Mouse (Mus musculus) CH12.LX (cell line): ENCODE results near the gene 4921530L21Rik. TPM values are rescaled to one million over a fixed set of nuclear protein-coding genes. Genes with fewer than 3 reads are reported as not detected.

Experiments
- DNase-seq: peaks from one replicate; pipeline ENCODE4 v3.0.0-alpha.2; 2013; ENCODE audit errors: extremely low read depth
- H3K27ac ChIP-seq: 2 replicates; pipeline ENCODE4 v1.5.1; 2012; ENCODE audit warnings: low read depth, mild to moderate bottlenecking, control low read depth, moderate library complexity; ENCODE audit not compliant: insufficient read depth
- H3K27me3 ChIP-seq: replicated peaks from 2 replicates; pipeline ENCODE3; 2012; ENCODE audit warnings: inconsistent platforms
- H3K36me3 ChIP-seq, 2 experiments: replicated peaks in 1 of 2; 2 replicates each; pipeline versions ENCODE3 to v1.6.1; 2012; ENCODE audit warnings: inconsistent platforms in 1 of 2, low read length in 1 of 2, mild to moderate bottlenecking in 1 of 2, mixed read lengths in 1 of 2, moderate library complexity in 1 of 2; ENCODE audit not compliant: control insufficient read depth in 1 of 2, insufficient read depth in 1 of 2
- H3K4me1 ChIP-seq, 2 experiments: 2 replicates each; pipeline ENCODE4 v1.6.1; 2012; ENCODE audit warnings: inconsistent platforms in 1 of 2, moderate library complexity in 1 of 2; ENCODE audit not compliant: insufficient read depth in 2 of 2, control insufficient read depth in 1 of 2
- H3K4me2 ChIP-seq: 2 replicates; pipeline ENCODE4 v1.6.1; 2012; ENCODE audit warnings: low read depth, mild to moderate bottlenecking, control low read depth; ENCODE audit not compliant: poor library complexity, insufficient read depth, severe bottlenecking
- H3K4me3 ChIP-seq, 3 experiments: fragments of 150-350 bp in 1 of 3; sonication (generic) in 1 of 3; replicated peaks in 1 of 3; 2 replicates each; pipeline versions ENCODE3 to v1.5.1; 2011 to 2012; ENCODE audit warnings: low read depth in 2 of 3, low read length in 2 of 3, mild to moderate bottlenecking in 2 of 3, moderate library complexity in 2 of 3, control low read depth in 1 of 3, improper control_type of control experiment in 1 of 3, inconsistent platforms in 1 of 3, mixed read lengths in 1 of 3; ENCODE audit not compliant: poor library complexity in 1 of 3
- H3K79me2 ChIP-seq: replicated peaks from 2 replicates; pipeline ENCODE4 v1.6.1; 2012; ENCODE audit warnings: mild to moderate bottlenecking, moderate library complexity; ENCODE audit not compliant: control insufficient read depth, poor library complexity, insufficient read depth, severe bottlenecking; ENCODE audit errors: extremely low read depth
- H3K9ac ChIP-seq: 2 replicates; pipeline ENCODE4 v1.6.1; 2012; ENCODE audit warnings: low read depth, mild to moderate bottlenecking, control low read depth, moderate library complexity; ENCODE audit not compliant: insufficient read depth
- H3K9me3 ChIP-seq: replicated peaks from 2 replicates; pipeline ENCODE3; 2012; ENCODE audit warnings: low read length, inconsistent platforms, mixed read lengths
- CHD2 ChIP-seq: IDR thresholded peaks from 2 replicates; pipeline ENCODE4 v1.6.1; 2011; ENCODE audit warnings: low read length, improper control_type of control experiment
- CTCF ChIP-seq, 2 experiments: IDR thresholded peaks in 1 of 2; conservative IDR thresholded peaks in 1 of 2; 2 replicates each; pipeline ENCODE4 v1.5.1; 2011 to 2012; ENCODE audit warnings: low read depth in 2 of 2, low read length in 2 of 2, improper control_type of control experiment in 1 of 2, inconsistent platforms in 1 of 2, mild to moderate bottlenecking in 1 of 2, moderate library complexity in 1 of 2
- ELF1 ChIP-seq: IDR thresholded peaks from 2 replicates; pipeline ENCODE4 v1.6.1; 2014; ENCODE audit warnings: low read depth, mild to moderate bottlenecking, inconsistent platforms, low read length, improper control_type of control experiment
- GABPA ChIP-seq: IDR thresholded peaks from 2 replicates; pipeline ENCODE4 v1.6.1; 2012; ENCODE audit warnings: low read depth, low read length, improper control_type of control experiment, inconsistent platforms; ENCODE audit not compliant: insufficient replicate concordance
- IRF4 ChIP-seq: IDR thresholded peaks from 2 replicates; pipeline ENCODE4 v1.6.1; 2014; ENCODE audit warnings: low read depth, mild to moderate bottlenecking, inconsistent platforms, low read length, improper control_type of control experiment
- JUND ChIP-seq: conservative IDR thresholded peaks from 2 replicates; pipeline ENCODE4 v1.6.1; 2011; ENCODE audit warnings: low read depth, low read length, improper control_type of control experiment
- KAT2A ChIP-seq: IDR thresholded peaks from 2 replicates; pipeline ENCODE4 v1.6.1; 2012; ENCODE audit warnings: low read length, improper control_type of control experiment, inconsistent platforms; ENCODE audit not compliant: insufficient replicate concordance
- MAX ChIP-seq: IDR thresholded peaks from 2 replicates; pipeline ENCODE4 v1.6.1; 2011; ENCODE audit warnings: low read length, improper control_type of control experiment
- MAZ ChIP-seq: IDR thresholded peaks from 2 replicates; pipeline ENCODE4 v1.6.1; 2012; ENCODE audit warnings: low read depth, mild to moderate bottlenecking, inconsistent platforms, low read length, improper control_type of control experiment, moderate library complexity
- MEF2A ChIP-seq: IDR thresholded peaks from 2 replicates; pipeline ENCODE4 v1.6.1; 2014; ENCODE audit warnings: low read depth, mild to moderate bottlenecking, inconsistent platforms, low read length, improper control_type of control experiment, borderline replicate concordance
- MXI1 ChIP-seq: IDR thresholded peaks from 2 replicates; pipeline ENCODE4 v1.6.1; 2011; ENCODE audit warnings: mild to moderate bottlenecking, low read depth, low read length, improper control_type of control experiment
- MYC ChIP-seq: IDR thresholded peaks from 2 replicates; pipeline ENCODE4 v1.6.1; 2011; ENCODE audit warnings: low read depth, mild to moderate bottlenecking, improper control_type of control experiment, low read length
- NRF1 ChIP-seq: IDR thresholded peaks from 2 replicates; pipeline ENCODE4 v1.6.1; 2014; ENCODE audit warnings: low read depth, mild to moderate bottlenecking, inconsistent platforms, low read length, improper control_type of control experiment, moderate library complexity
- POLR2A ChIP-seq: IDR thresholded peaks from 2 replicates; pipeline ENCODE4 v1.6.1; 2011; ENCODE audit warnings: low read depth, mild to moderate bottlenecking, improper control_type of control experiment, low read length
- RAD21 ChIP-seq: IDR thresholded peaks from 2 replicates; pipeline ENCODE4 v1.6.1; 2011; ENCODE audit warnings: low read depth, mild to moderate bottlenecking, low read length, improper control_type of control experiment, moderate library complexity
- RCOR1 ChIP-seq: conservative IDR thresholded peaks from 2 replicates; pipeline ENCODE4 v1.6.1; 2012; ENCODE audit warnings: low read depth, mild to moderate bottlenecking, inconsistent platforms, low read length, improper control_type of control experiment
- SMC3 ChIP-seq: IDR thresholded peaks from 2 replicates; pipeline ENCODE4 v1.6.1; 2011; ENCODE audit warnings: low read depth, low read length, improper control_type of control experiment
- TBP ChIP-seq: conservative IDR thresholded peaks from 2 replicates; pipeline ENCODE4 v1.6.1; 2011; ENCODE audit warnings: low read depth, low read length, improper control_type of control experiment
- TCF12 ChIP-seq: IDR thresholded peaks from 2 replicates; pipeline ENCODE4 v1.6.1; 2014; ENCODE audit warnings: low read depth, mild to moderate bottlenecking, inconsistent platforms, low read length, improper control_type of control experiment
- ZKSCAN1 ChIP-seq: IDR thresholded peaks from 2 replicates; pipeline ENCODE4 v1.6.1; 2012; ENCODE audit warnings: low read depth, inconsistent platforms, low read length, improper control_type of control experiment, borderline replicate concordance
- ZMIZ1 ChIP-seq: IDR thresholded peaks from 2 replicates; pipeline ENCODE4 v1.6.1; 2012; ENCODE audit warnings: low read depth, mild to moderate bottlenecking, inconsistent platforms, low read length, improper control_type of control experiment
- dilution Hi-C: fragments of 300-500 bp; cut with MboI; formaldehyde crosslinking; loops from 2 replicates; pipeline ENCODE4 v1.14.3; 2020; ENCODE audit warnings: low sequenced_read_pairs; ENCODE audit not compliant: extremely low pct_unique_long_range_greater_than_20kb, extremely low pct_ligation_motif_present
- in situ Hi-C: fragments of 300-500 bp; cut with MboI; formaldehyde crosslinking; loops from 3 replicates; pipeline ENCODE4 v1.14.3; 2019; ENCODE audit warnings: low sequenced_read_pairs, low pct_ligation_motif_present, low pct_unique_long_range_greater_than_20kb, mixed read lengths
- polyA plus RNA-seq: library from polyadenylated mRNA; unstranded; fragments of >175 nt; gene quantifications from 2 replicates; pipeline ENCODE4 v1.2.1, GENCODE M21; 2012; ENCODE audit warnings: low read depth; ENCODE audit not compliant: insufficient read length
- total RNA-seq, 2 experiments: library from RNA; depleted of rRNA; stranded (reverse); fragments of 300-350 nt in 1 of 2; fragments of >200 nt in 1 of 2; gene quantifications; 2 replicates each; pipeline ENCODE4 v1.2.3; 2012 to 2014

4921530L21Rik gene
- total and polyA plus RNA-seq, 3 experiments, result not detected

- no peak for DNase-seq
- no peak overlapping the region for H3K4me2 ChIP-seq
- H3K4me3 ChIP-seq, result no peak overlapping the region
- no peaks in the 10 kb centered on the region for H3K27me3 ChIP-seq
- no peak overlapping the region for H3K9ac ChIP-seq
- no peaks in the 10 kb centered on the region for H3K79me2 ChIP-seq
- in situ Hi-C loops, result no loop called here
- TF ChIP-seq SMC3, result no peak
- no peak for TF ChIP-seq POLR2A
- no peak for TF ChIP-seq MYC
- TF ChIP-seq TCF12, result no peak
- no peak for TF ChIP-seq KAT2A
- TF ChIP-seq ZKSCAN1, result no peak
- no peak for TF ChIP-seq TBP
- no peak for TF ChIP-seq ELF1
- no peak for TF ChIP-seq NRF1
- TF ChIP-seq MAZ, result no peak
- TF ChIP-seq JUND, result no peak
- no peak for TF ChIP-seq CHD2
- TF ChIP-seq MAX, result no peak
- TF ChIP-seq IRF4, result no peak
- TF ChIP-seq ZMIZ1, result no peak
- TF ChIP-seq RCOR1, result no peak
- TF ChIP-seq MXI1, result no peak
- TF ChIP-seq MEF2A, result no peak
- no peak overlapping the region for H3K27ac ChIP-seq
- H3K9me3 ChIP-seq, result peaks cover 13% of the 10 kb centered on the region
- no peaks in the 10 kb centered on the region for H3K4me1 ChIP-seq
- dilution Hi-C loops, result no loop called here
- no peaks in the 10 kb centered on the region for H3K36me3 ChIP-seq
Measured at GRCm38 (mm10) chr14:95926742-95927141, 45.7 kb downstream of the 4921530L21Rik start.

GRCm38 (mm10) chr14:95927810-95928785, 47.0 kb downstream of the 4921530L21Rik start:
- no peak overlapping the region for H3K4me2 ChIP-seq
- no peaks in the 10 kb centered on the region for H3K4me1 ChIP-seq
- H3K27ac ChIP-seq, result no peak overlapping the region
- in situ Hi-C loops (no loop called here), dilution Hi-C loops (no loop called here)
- no peak for DNase-seq
- H3K9me3 ChIP-seq, result peaks cover 22% of the 10 kb centered on the region
- no peak overlapping the region for H3K4me3 ChIP-seq
- H3K79me2 ChIP-seq, result no peaks in the 10 kb centered on the region
- H3K27me3 ChIP-seq, result no peaks in the 10 kb centered on the region
- H3K36me3 ChIP-seq, result no peaks in the 10 kb centered on the region
- no peak overlapping the region for H3K9ac ChIP-seq
- no peak for TF ChIP-seq CTCF (conservative IDR thresholded peaks at IDR 0.05 in 1 of 2, IDR thresholded peaks at IDR 0.05 in 1 of 2; ENCODE audit: low read depth in 2 of 2, low read length in 2 of 2)
- no peak for TF ChIP-seq RAD21
- no peak for TF ChIP-seq MXI1
- TF ChIP-seq JUND, result no peak
- TF ChIP-seq ZMIZ1, result no peak
- TF ChIP-seq GABPA, result no peak
